Mouse (Mus musculus) thymus, postnatal 10 days (tissue): ENCODE results near the gene Sigmar1.
"Not testable (repeated sequence)": the region's sequence is repeated elsewhere in the genome, so short reads cannot be mapped to it uniquely, and the experiment has no call there.

Source experiments
- DNase-seq, 2 experiments: peaks; one replicate each; pipeline ENCODE4 v3.0.0; 2021; ENCODE audit warnings: low spot score in 2 of 2

Gene Sigmar1

GRCm38 (mm10) chr4:41711705-41712375, 44.1 kb downstream of the Sigmar1 start:
- no peak for DNase-seq

GRCm38 (mm10) chr4:41710229-41710628, 45.7 kb downstream of the Sigmar1 start:
- DNase-seq, result no peak

GRCm38 (mm10) chr4:41708192-41708745, 47.7 kb downstream of the Sigmar1 start:
- DNase-seq, result peak in 1 of 2 experiments; percentile 54

- DNase-seq, result peak; percentile 64 to 65
Measured at GRCm38 (mm10) chr4:41707011-41707535, 48.9 kb downstream of the Sigmar1 start.

GRCm38 (mm10) chr4:41705922-41706754, 49.8 kb downstream of the Sigmar1 start:
- peak; percentile 3 to 9 for DNase-seq

- no peak for DNase-seq
Measured at GRCm38 (mm10) chr4:41704651-41705050, 51.3 kb downstream of the Sigmar1 start.

- not testable (repeated sequence) for DNase-seq
Measured at GRCm38 (mm10) chr4:41702226-41702625, 53.7 kb downstream of the Sigmar1 start.

- DNase-seq, result not testable (repeated sequence)
Measured at GRCm38 (mm10) chr4:41700224-41700623, 55.7 kb downstream of the Sigmar1 start.

GRCm38 (mm10) chr4:41699783-41700182, 56.2 kb downstream of the Sigmar1 start, which contains the start of gene Il11ra1:
TSS of gene Il11ra1 (plus strand) at chr4:41699989.
- DNase-seq, result not testable (repeated sequence)

GRCm38 (mm10) chr4:41698421-41699016, 57.4 kb downstream of the Sigmar1 start:
- DNase-seq, result not testable (repeated sequence)

GRCm38 (mm10) chr4:41696930-41697841, 58.8 kb downstream of the Sigmar1 start, which contains the start of gene Cntfr:
TSS of gene Cntfr (minus strand) at chr4:41697089.
- peak in 1 of 2 experiments; percentile 66 for DNase-seq

- not testable (repeated sequence) for DNase-seq
Measured at GRCm38 (mm10) chr4:41696452-41696851, 59.5 kb downstream of the Sigmar1 start.

GRCm38 (mm10) chr4:41695800-41696199, 60.2 kb downstream of the Sigmar1 start:
- DNase-seq, result not testable (repeated sequence)

GRCm38 (mm10) chr4:41693511-41693910, 62.4 kb downstream of the Sigmar1 start:
- not testable (repeated sequence) for DNase-seq

- DNase-seq, result not testable (repeated sequence)
Measured at GRCm38 (mm10) chr4:41690014-41690413, 65.9 kb downstream of the Sigmar1 start.

- not testable (repeated sequence) for DNase-seq
Measured at GRCm38 (mm10) chr4:41688562-41688961, 67.4 kb downstream of the Sigmar1 start.
